Mouse (Mus musculus): ENCODE measurements around the gene Ranbp1. TPM values are rescaled to one million over a fixed set of nuclear protein-coding genes. Genes with fewer than 3 reads are reported as not detected.
"Not testable (repeated sequence)": the region's sequence is repeated elsewhere in the genome, so short reads cannot be mapped to it uniquely, and the experiment has no call there.

Gene Ranbp1
- total and polyA plus RNA-seq, 3 experiments: 431 to 1,262 (median 543) TPM

GRCm38 (mm10) chr16:18201620-18202019 lies 46.9 kb downstream of the Ranbp1 start:
- ATAC-seq (ENCODE audit: extremely low read depth, insufficient number of reproducible peaks, low FRiP score, poor library complexity, severe bottlenecking): no peak
- Histone ChIP-seq H3K9me3 (replicated peaks) (no peaks in the 10 kb centered on the region), H3K27me3 (ENCODE audit: insufficient read depth, low read length) (peaks cover 44% of the 10 kb centered on the region), H3K4me3 (ENCODE audit: low read depth, low read length) (no peak overlapping the region), H3K4me1 (ENCODE audit: insufficient read depth, low read depth, low read length) (no peaks in the 10 kb centered on the region), H3K36me3 (replicated peaks) (no peaks in the 10 kb centered on the region)
- no peak for DNase-seq (ENCODE audit: low spot score)
- TF ChIP-seq POLR2AphosphoS5 (IDR thresholded peaks at IDR 0.05; ENCODE audit: insufficient replicate concordance, low read depth, low read length): no peak
- TF ChIP-seq TAL1 (conservative IDR thresholded peaks at IDR 0.05; ENCODE audit: low read depth, low read length): no peak
- TF ChIP-seq CTCF (IDR thresholded peaks at IDR 0.05; ENCODE audit: low read depth, low read length): no peak
- TF ChIP-seq GATA1 (IDR thresholded peaks at IDR 0.05; ENCODE audit: borderline replicate concordance, low read length): no peak
- TF ChIP-seq GATA2 (IDR thresholded peaks at IDR 0.05; ENCODE audit: borderline replicate concordance, low read depth, low read length): no peak

GRCm38 (mm10) chr16:18200062-18200461 lies 48.5 kb downstream of the Ranbp1 start:
- Histone ChIP-seq H3K4me3 (ENCODE audit: low read depth, low read length) (no peak overlapping the region), H3K9me3 (replicated peaks) (no peaks in the 10 kb centered on the region), H3K27me3 (ENCODE audit: insufficient read depth, low read length) (peaks cover 44% of the 10 kb centered on the region), H3K4me1 (ENCODE audit: insufficient read depth, low read depth, low read length) (no peaks in the 10 kb centered on the region), H3K36me3 (replicated peaks) (no peaks in the 10 kb centered on the region)
- DNase-seq (ENCODE audit: low spot score) (no peak), ATAC-seq (ENCODE audit: extremely low read depth, insufficient number of reproducible peaks, low FRiP score, poor library complexity, severe bottlenecking) (no peak)
- no peak for TF ChIP-seq GATA1 (IDR thresholded peaks at IDR 0.05; ENCODE audit: borderline replicate concordance, low read length)
- TF ChIP-seq POLR2AphosphoS5 (IDR thresholded peaks at IDR 0.05; ENCODE audit: insufficient replicate concordance, low read depth, low read length): no peak
- no peak for TF ChIP-seq GATA2 (IDR thresholded peaks at IDR 0.05; ENCODE audit: borderline replicate concordance, low read depth, low read length)
- no peak for TF ChIP-seq CTCF (IDR thresholded peaks at IDR 0.05; ENCODE audit: low read depth, low read length)
- TF ChIP-seq TAL1 (conservative IDR thresholded peaks at IDR 0.05; ENCODE audit: low read depth, low read length): no peak

GRCm38 (mm10) chr16:18198365-18199098 lies 50.0 kb downstream of the Ranbp1 start:
- no peaks in the 10 kb centered on the region for H3K36me3 ChIP-seq (replicated peaks)
- H3K9me3 ChIP-seq (replicated peaks): no peaks in the 10 kb centered on the region
- H3K27me3 ChIP-seq (ENCODE audit: insufficient read depth, low read length): peaks cover 55% of the 10 kb centered on the region
- H3K4me1 ChIP-seq (ENCODE audit: insufficient read depth, low read depth, low read length): no peaks in the 10 kb centered on the region
- no peak for TF ChIP-seq GATA1 (IDR thresholded peaks at IDR 0.05; ENCODE audit: borderline replicate concordance, low read length)
- no peak for TF ChIP-seq POLR2AphosphoS5 (IDR thresholded peaks at IDR 0.05; ENCODE audit: insufficient replicate concordance, low read depth, low read length)
- no peak for TF ChIP-seq GATA2 (IDR thresholded peaks at IDR 0.05; ENCODE audit: borderline replicate concordance, low read depth, low read length)
- TF ChIP-seq CTCF (IDR thresholded peaks at IDR 0.05; ENCODE audit: low read depth, low read length): no peak
- no peak for TF ChIP-seq TAL1 (conservative IDR thresholded peaks at IDR 0.05; ENCODE audit: low read depth, low read length)
- ATAC-seq (ENCODE audit: extremely low read depth, insufficient number of reproducible peaks, low FRiP score, poor library complexity, severe bottlenecking): no peak
- no peak for DNase-seq (ENCODE audit: low spot score)
- no peak overlapping the region for H3K4me3 ChIP-seq (ENCODE audit: low read depth, low read length)

- ATAC-seq (ENCODE audit: extremely low read depth, insufficient number of reproducible peaks, low FRiP score, poor library complexity, severe bottlenecking): no peak
- DNase-seq (ENCODE audit: low spot score): no peak
- Histone ChIP-seq H3K9me3 (replicated peaks) (no peaks in the 10 kb centered on the region), H3K36me3 (replicated peaks) (no peaks in the 10 kb centered on the region), H3K4me3 (ENCODE audit: low read depth, low read length) (no peak overlapping the region), H3K27me3 (ENCODE audit: insufficient read depth, low read length) (peaks cover 56% of the 10 kb centered on the region), H3K4me1 (ENCODE audit: insufficient read depth, low read depth, low read length) (no peaks in the 10 kb centered on the region)
- TF ChIP-seq POLR2AphosphoS5 (IDR thresholded peaks at IDR 0.05; ENCODE audit: insufficient replicate concordance, low read depth, low read length): no peak
- no peak for TF ChIP-seq CTCF (IDR thresholded peaks at IDR 0.05; ENCODE audit: low read depth, low read length)
- no peak for TF ChIP-seq GATA2 (IDR thresholded peaks at IDR 0.05; ENCODE audit: borderline replicate concordance, low read depth, low read length)
- TF ChIP-seq GATA1 (IDR thresholded peaks at IDR 0.05; ENCODE audit: borderline replicate concordance, low read length): no peak
- TF ChIP-seq TAL1 (conservative IDR thresholded peaks at IDR 0.05; ENCODE audit: low read depth, low read length): no peak
Observed at GRCm38 (mm10) chr16:18197881-18198280, 50.7 kb downstream of the Ranbp1 start.

GRCm38 (mm10) chr16:18195561-18195960 lies 53.0 kb downstream of the Ranbp1 start:
- DNase-seq (ENCODE audit: low spot score); ATAC-seq (ENCODE audit: extremely low read depth, insufficient number of reproducible peaks, low FRiP score, poor library complexity, severe bottlenecking); H3K36me3 ChIP-seq (replicated peaks); H3K4me3 ChIP-seq (ENCODE audit: low read depth, low read length); H3K9me3 ChIP-seq (replicated peaks); H3K4me1 ChIP-seq (ENCODE audit: insufficient read depth, low read depth, low read length): not testable (repeated sequence)
- peaks cover 56% of the 10 kb centered on the region for H3K27me3 ChIP-seq (ENCODE audit: insufficient read depth, low read length)

- no peak for DNase-seq (ENCODE audit: low spot score)
- Histone ChIP-seq H3K27me3 (ENCODE audit: insufficient read depth, low read length) (peaks cover 56% of the 10 kb centered on the region), H3K36me3 (replicated peaks) (no peaks in the 10 kb centered on the region), H3K4me3 (ENCODE audit: low read depth, low read length) (no peak overlapping the region), H3K9me3 (replicated peaks) (no peaks in the 10 kb centered on the region), H3K4me1 (ENCODE audit: insufficient read depth, low read depth, low read length) (no peaks in the 10 kb centered on the region)
- TF ChIP-seq GATA1 (IDR thresholded peaks at IDR 0.05; ENCODE audit: borderline replicate concordance, low read length) (no peak), CTCF (IDR thresholded peaks at IDR 0.05; ENCODE audit: low read depth, low read length) (no peak), POLR2AphosphoS5 (IDR thresholded peaks at IDR 0.05; ENCODE audit: insufficient replicate concordance, low read depth, low read length) (no peak)
- no peak for ATAC-seq (ENCODE audit: extremely low read depth, insufficient number of reproducible peaks, low FRiP score, poor library complexity, severe bottlenecking)
Observed at GRCm38 (mm10) chr16:18195068-18195467, 53.5 kb downstream of the Ranbp1 start.

Data from G1E (cell line).